Mouse (Mus musculus) layer of hippocampus, postnatal 25 days (tissue): ENCODE measurements around the gene Rhot2. TPM values are rescaled to one million over a fixed set of nuclear protein-coding genes. Genes with fewer than 3 reads are reported as not detected.
A peak's percentile ranks its signal among the peaks of the same experiment; 100 is the strongest.

ENCODE experiments used
- DNase-seq, 2 experiments: peaks; one replicate each; pipeline ENCODE4 v3.0.0; 2022; ENCODE audit warnings: mixed read lengths in 2 of 2, low spot score in 1 of 2; ENCODE audit errors: extremely low spot score in 1 of 2
- total RNA-seq, 2 experiments: library from RNA; stranded (reverse); gene quantifications; 2 replicates each; pipeline ENCODE4 v1.2.3; 2021

Gene Rhot2
- total RNA-seq: 100 to 1,000 TPM in 1 of 2 experiments, 10 to 100 TPM in 1; 95.2 to 107 TPM

- DNase-seq: peak; percentile 86 to 89
Observed at GRCm38 (mm10) chr17:25844396-25844901, at the start of gene Rhot2. Rhot2 (minus strand) TSS chr17:25844851.

DNA sequence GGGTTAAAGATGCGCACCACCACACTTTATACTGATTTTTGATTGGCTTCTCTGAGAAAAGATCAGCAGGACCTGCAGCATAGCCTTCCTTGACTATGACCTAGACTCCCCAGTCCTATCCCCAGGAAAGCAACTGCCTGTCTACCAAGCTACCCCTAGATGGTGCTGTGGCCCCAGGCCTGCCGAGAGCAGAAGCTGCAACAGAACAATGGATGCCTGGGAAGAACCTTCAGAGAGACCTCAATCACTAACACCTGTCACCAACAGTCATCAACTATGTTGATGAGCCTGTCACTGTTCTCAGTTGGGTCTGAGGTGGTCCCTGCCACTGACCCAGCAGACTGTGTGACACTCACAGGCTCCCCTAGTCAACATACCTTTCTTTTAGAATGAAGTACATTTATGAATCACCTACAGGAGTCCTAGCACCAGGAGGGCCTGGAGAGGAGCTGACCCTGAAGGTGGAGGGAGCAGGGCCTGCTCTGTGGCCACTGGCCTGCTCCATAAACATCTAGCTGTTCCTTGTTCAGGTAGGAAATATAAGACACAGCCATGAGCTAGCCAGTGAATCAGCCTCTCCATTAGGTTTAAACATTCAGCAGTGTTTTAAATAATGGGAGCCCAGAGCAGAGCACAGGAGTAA, 49.4 kb upstream of the Rhot2 start:
- peak in 1 of 2 experiments; percentile 59 for DNase-seq

DNA sequence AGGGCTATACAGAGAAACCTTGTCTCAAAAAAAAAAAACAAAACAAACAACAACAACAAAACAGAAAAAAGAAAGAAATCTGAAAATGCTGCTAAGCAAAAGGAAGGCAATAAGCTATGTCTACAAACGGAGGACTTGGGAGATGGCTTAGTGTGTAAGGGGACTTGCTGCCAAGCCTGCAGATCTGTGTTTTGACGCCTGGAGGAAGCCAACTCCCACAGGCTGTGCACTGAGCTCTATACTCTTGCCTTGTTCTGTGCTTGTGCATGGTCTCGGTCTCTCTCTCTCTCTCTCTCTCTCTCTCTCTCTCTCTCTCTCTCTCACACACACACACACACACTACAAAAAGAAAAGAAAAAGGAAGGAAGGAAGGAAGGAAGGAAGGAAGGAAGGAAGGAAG, 44.2 kb upstream of the Rhot2 start:
- no peak for DNase-seq

- DNase-seq: no peak
Observed at GRCm38 (mm10) chr17:25887467-25887866, 42.8 kb upstream of the Rhot2 start.

GRCm38 (mm10) chr17:25886806-25887205, 42.2 kb upstream of the Rhot2 start:
- no peak for DNase-seq

- DNase-seq: no peak
Observed at GRCm38 (mm10) chr17:25885636-25886035, 41.0 kb upstream of the Rhot2 start.

GRCm38 (mm10) chr17:25883824-25884223, 39.2 kb upstream of the Rhot2 start:
- DNase-seq: no peak

- no peak for DNase-seq
Observed at GRCm38 (mm10) chr17:25883268-25883667, 38.6 kb upstream of the Rhot2 start.

GRCm38 (mm10) chr17:25882306-25882705, 37.7 kb upstream of the Rhot2 start:
- no peak for DNase-seq

- DNase-seq: no peak
Observed at GRCm38 (mm10) chr17:25881691-25882090, 37.0 kb upstream of the Rhot2 start.

DNA sequence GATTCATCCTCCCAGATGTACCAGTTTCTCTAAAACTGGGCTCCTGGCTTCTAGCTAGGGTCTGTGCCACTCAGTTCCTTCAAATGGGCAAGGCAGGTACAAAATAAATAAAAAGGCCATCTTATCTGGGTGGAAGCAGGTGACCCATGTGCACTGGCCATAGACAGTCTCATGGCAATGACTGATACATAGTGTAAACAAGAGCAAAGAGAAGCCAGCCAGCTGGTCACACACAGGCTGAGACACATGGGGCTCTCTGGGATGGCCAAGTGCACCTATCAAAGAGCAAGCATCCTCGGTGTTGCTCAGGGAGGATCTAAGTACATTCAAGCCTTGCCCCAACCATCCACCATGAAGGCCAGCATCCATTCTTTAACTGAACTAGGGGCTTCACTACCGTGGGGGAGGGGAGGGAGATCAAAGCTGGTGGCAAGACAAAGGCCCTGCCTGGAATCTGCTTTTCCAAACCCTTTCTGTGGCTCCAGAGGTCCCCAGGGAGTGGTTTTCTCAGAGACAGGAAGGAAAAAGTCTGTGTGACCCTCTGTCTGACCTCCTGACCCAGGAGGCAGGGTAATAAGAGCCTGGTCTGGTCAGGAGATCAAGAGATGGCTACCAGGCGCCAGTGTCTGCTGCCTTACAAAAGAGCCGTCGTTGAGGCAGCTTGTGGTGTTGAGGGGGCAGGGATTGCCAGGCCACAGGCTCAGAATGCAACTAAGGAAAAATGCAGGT, 36.4 kb upstream of the Rhot2 start:
- DNase-seq: no peak

DNA sequence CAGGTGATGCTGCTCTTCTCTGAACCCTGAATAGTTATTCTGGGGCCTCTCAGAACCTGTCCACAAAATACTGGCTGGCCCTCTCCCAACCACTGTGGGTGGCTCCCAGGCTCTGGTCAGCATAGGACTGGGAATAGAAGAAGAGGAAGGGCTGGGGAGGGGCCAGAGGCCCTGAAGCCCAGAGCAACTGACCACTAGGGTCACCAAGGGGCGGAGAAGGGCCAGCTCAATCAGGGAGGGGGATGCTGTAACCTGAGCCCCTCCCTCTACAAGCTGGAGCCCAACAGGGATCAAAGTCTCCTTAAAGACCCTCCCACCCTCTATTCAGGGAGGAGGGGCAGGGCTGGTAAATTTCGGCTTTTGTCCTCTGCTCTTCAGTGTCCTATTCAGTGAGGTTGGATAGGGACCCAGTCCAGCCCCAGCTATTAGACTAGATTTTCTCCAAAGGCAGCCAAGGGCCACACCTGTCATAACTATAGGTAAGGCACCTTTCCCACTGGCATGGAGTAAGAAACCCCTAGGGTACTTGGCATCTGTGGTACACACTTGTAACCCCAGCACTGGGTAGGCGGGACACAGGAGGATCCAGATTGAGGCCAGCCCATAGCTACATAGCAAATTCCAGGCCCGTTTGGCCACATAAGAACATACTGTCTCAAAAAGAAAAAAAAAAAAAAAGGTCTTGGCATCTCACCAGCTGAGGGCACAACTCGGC, 35.7 kb upstream of the Rhot2 start, which contains the start of gene Wfikkn1:
Gene Wfikkn1 (minus strand): TSS at position 663 of the 715 bp plus-strand sequence.
- DNase-seq: no peak

GRCm38 (mm10) chr17:25879750-25880149, 35.1 kb upstream of the Rhot2 start:
- no peak for DNase-seq

- peak in 1 of 2 experiments; percentile 61 for DNase-seq
Observed at GRCm38 (mm10) chr17:25879261-25879660, 34.6 kb upstream of the Rhot2 start.

GRCm38 (mm10) chr17:25878611-25879180, 34.0 kb upstream of the Rhot2 start:
- DNase-seq: no peak

DNA sequence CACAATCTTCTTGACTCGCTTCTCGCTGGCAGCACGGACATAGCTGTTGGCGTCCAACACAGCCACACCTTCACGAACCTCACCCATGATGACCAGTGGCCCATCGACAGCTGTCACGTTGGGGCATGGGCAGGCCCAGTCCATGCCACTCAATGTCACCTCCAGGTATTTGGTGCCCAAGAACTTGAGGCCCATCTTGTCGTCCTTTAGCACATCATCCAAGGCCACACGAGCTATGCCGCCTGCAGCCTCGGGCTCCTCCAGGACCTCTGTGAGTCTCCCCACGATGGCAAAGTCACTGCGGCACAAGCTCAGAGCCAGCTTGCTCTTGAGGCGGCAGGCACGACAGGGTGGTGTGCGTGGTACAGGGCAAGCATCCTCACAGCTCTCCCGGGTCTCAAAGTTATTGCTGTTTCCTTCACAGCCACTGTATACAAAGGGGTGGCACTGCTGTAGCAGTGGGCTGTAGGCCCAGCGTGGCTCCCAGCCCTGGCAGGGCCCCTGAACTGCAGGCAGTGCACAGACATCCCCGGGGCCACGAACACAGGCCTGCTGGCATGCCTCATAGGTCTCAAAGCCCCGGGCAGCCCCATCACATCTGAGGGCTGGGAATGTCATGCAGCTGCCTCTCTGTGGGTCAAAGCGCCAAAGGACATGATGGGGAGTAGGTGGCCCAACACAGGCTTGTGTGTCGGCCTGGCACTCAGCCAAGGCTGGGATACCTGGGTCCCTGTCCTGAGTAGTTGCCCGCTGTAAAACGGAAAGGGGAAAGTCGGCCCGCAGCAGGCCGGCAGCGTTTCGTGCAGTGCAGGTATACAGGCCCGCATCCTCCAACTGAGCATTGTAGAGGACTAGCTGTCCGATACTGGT, 33.3 kb upstream of the Rhot2 start:
- no peak for DNase-seq

DNA sequence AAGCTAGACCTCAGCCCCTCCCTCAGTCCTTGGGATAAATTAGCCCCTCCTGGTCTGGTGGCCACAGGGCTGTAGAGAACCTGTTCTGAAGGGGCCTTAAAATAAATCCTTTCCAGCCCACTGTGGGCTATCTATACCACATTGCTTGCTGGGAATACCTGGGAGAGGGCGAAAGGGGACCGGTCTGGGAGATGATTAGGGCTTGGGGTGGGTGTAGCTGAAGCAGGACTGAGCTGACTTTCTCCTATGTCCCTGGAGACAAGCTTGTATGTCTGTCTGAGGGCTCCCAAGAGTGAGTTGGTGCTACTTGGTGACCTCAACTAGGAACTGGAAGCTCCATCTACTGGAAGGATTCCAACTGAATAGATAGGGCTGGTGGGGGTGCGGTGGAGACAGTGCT, 32.4 kb upstream of the Rhot2 start:
- DNase-seq: no peak

GRCm38 (mm10) chr17:25876347-25876915, 31.8 kb upstream of the Rhot2 start:
- DNase-seq: no peak
